Mouse (Mus musculus) cerebellum, adult 2 months (tissue): ENCODE results near the gene Selenok.

Experiments used
- CTCF ChIP-seq: fragments of 200-500 bp; IDR thresholded peaks from 2 replicates; pipeline ENCODE4 v1.5.1; 2011; ENCODE audit warnings: low read depth, mild to moderate bottlenecking, control low read depth, low read length, moderate library complexity, borderline replicate concordance; ENCODE audit not compliant: insufficient read depth
- POLR2A ChIP-seq: fragments of 200-500 bp; IDR thresholded peaks from 2 replicates; pipeline ENCODE4 v1.6.1; 2011; ENCODE audit warnings: low read length, control low read depth, borderline replicate concordance; ENCODE audit not compliant: insufficient read depth

DNA sequence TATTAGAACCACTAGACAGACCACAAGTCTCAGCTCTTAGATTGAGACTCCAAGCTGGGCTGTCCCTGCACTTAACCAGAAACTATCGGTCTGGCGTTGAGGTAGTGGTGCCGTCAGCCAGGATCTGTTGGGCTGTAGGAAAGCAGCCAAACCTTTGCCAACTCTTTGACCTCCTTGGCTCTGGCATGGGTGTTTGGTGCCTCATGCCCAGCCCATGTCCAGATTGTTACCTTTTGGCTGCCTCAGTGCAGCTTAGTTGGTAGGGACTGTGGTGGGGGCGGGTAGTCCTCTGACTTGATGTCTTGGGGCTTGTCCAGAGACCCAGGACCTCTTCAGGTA lies 50.3 kb downstream of the Selenok start:
- TF ChIP-seq POLR2A, result no peak
- no peak for TF ChIP-seq CTCF
